Mouse (Mus musculus) heart, adult 2 months (tissue): ENCODE results near the gene Nek9.

ENCODE experiments used
- CTCF ChIP-seq: fragments of 200-600 bp; IDR thresholded peaks from 2 replicates; pipeline ENCODE4 v1.8.1; 2022; ENCODE audit warnings: antibody characterized with exemption, mild to moderate bottlenecking, moderate library complexity
- POLR2A ChIP-seq: fragments of 200-500 bp; IDR thresholded peaks from 2 replicates; pipeline ENCODE4 v1.6.1; 2011; ENCODE audit warnings: mild to moderate bottlenecking, low read depth, low read length, control low read depth; ENCODE audit not compliant: insufficient read depth

- no peak for TF ChIP-seq POLR2A
- no peak for TF ChIP-seq CTCF
Observed at GRCm38 (mm10) chr12:85287809-85288485, 51.2 kb downstream of the Nek9 start, which contains the start of gene Acyp1.
